Mouse (Mus musculus): ENCODE measurements at regions not wholly inside any gene's neighbourhood (a gene's known extent, or its start where the extent isn't known, plus 50 kb on each side); places are given as distances from the start of the nearest gene placed in this dataset.

GRCm38 (mm10) chr5:29132261-29132660 lies 63.5 kb upstream of the Rnf32 start:
- TF ChIP-seq CTCF (IDR thresholded peaks at IDR 0.05; ENCODE audit: extremely low read depth, insufficient read depth, low read length) (no peak), POLR2A (IDR thresholded peaks at IDR 0.05; ENCODE audit: extremely low read depth, insufficient read depth, low read length) (no peak)
